Mouse (Mus musculus): ENCODE measurements around the gene 4932415D10Rik. TPM values are rescaled to one million over a fixed set of nuclear protein-coding genes. Genes with fewer than 3 reads are reported as not detected.

4932415D10Rik gene
- polyA plus RNA-seq, 1 experiment from 2014 or later: not detected

Other genes starting within 250 kb of the 4932415D10Rik start
- 5.9 and 6.5 TPM in 2 replicates for gene BC024063, start 233.2 kb downstream of the 4932415D10Rik start, polyA plus RNA-seq (2015; fragmentation: Nextera tagmentation; extraction: Ambion mirVana)
- 6.8 and 7.2 TPM in 2 replicates for gene AU041133, start 188.6 kb downstream of the 4932415D10Rik start, polyA plus RNA-seq (2015; fragmentation: Nextera tagmentation; extraction: Ambion mirVana)
- 14.6 and 14.7 TPM in 2 replicates for gene Zfp938, start 75.3 kb downstream of the 4932415D10Rik start, polyA plus RNA-seq (2015; fragmentation: Nextera tagmentation; extraction: Ambion mirVana)
- gene Gm4924, start 37.7 kb upstream of the 4932415D10Rik start, polyA plus RNA-seq (2015; fragmentation: Nextera tagmentation; extraction: Ambion mirVana): 10.1 and 10.4 TPM in 2 replicates
- gene Gm1553, start 176.0 kb upstream of the 4932415D10Rik start, polyA plus RNA-seq (2015; fragmentation: Nextera tagmentation; extraction: Ambion mirVana): not detected in 2 replicates

All from lung, embryonic 15.5 days (tissue).